Comparison of ENCODE assay signal across 22 mouse cellular contexts in the genomic region with DNA sequence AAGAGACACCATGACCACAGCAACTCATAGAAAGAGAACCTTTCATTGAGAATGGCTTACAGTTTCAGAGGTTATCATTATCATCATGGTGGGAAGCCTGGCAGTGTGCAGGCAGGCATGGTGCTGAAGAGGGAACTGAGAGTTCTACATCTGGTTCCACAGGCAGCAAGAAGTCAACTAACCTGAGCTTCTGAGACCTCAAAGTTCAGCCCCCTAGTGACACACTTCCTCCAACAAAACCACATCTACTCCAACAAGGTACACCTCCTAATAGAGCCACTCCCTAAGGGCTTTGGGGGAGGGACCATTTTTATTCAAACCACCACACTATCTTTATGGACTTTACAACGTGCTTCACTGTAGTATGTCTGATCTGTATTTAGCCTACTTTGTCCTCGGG.
DNase-seq lines count a peak whose midpoint lies in the region; ATAC-seq and TF ChIP-seq lines count a peak whose summit lies in the region.
"Had no signal": no experiment of that assay in that cellular context is flagged by ENCODE, and none has a peak within 500 bp of the region (broad histone marks: within the 10 kb centered on the region; RNA-seq: fewer than 3 reads in every experiment).

No protein-coding gene starts in this region.

- peaks cover 50% of the 10 kb centered on the region for H3K27me3 ChIP-seq in CH12.LX (replicated peaks)
- no peaks in the 10 kb centered on the region for H3K27me3 ChIP-seq in midbrain, embryonic 14.5 days (ENCODE audit: control insufficient read depth, insufficient read depth, low read length)
- no peaks in the 10 kb centered on the region for H3K27me3 ChIP-seq in forebrain, embryonic 11.5 days (ENCODE audit: control insufficient read depth, insufficient read depth, low read length)
- no peaks in the 10 kb centered on the region for H3K27me3 ChIP-seq in heart, embryonic 11.5 days (ENCODE audit: control insufficient read depth, insufficient read depth, low read length)
- H3K27me3 ChIP-seq: forebrain, embryonic 15.5 days had no signal

- peaks cover 15% of the 10 kb centered on the region for H3K9me3 ChIP-seq in CH12.LX (replicated peaks; ENCODE audit: low read length)
- H3K9me3 ChIP-seq in midbrain, embryonic 14.5 days (ENCODE audit: control insufficient read depth, low read length), result no peaks in the 10 kb centered on the region
- no peaks in the 10 kb centered on the region for H3K9me3 ChIP-seq in forebrain, embryonic 11.5 days (ENCODE audit: control insufficient read depth, low read length)
- H3K9me3 ChIP-seq in heart, embryonic 11.5 days (replicated peaks; ENCODE audit: control insufficient read depth, low read length), result no peaks in the 10 kb centered on the region
- H3K9me3 ChIP-seq: embryonic facial prominence, embryonic 15.5 days; forebrain, embryonic 10.5 days; forebrain, embryonic 15.5 days; heart, embryonic 13.5 days; hindbrain, embryonic 10.5 days had no signal

- no peak overlapping the region for H3K9ac ChIP-seq in CH12.LX (ENCODE audit: insufficient read depth, low read depth)
- no peak overlapping the region for H3K9ac ChIP-seq in midbrain, embryonic 14.5 days (replicated peaks; ENCODE audit: low read length)
- no peak overlapping the region for H3K9ac ChIP-seq in forebrain, embryonic 11.5 days (ENCODE audit: low read length)
- H3K9ac ChIP-seq in heart, embryonic 11.5 days (ENCODE audit: low read depth, low read length), result no peak overlapping the region
- H3K9ac ChIP-seq: embryonic facial prominence, embryonic 15.5 days; forebrain, embryonic 15.5 days; heart, embryonic 13.5 days; hindbrain, embryonic 14.5 days had no signal

- no peak overlapping the region for H3K4me3 ChIP-seq in CH12.LX (replicated peaks in 1 of 3; ENCODE audit: low read depth in 2 of 3, low read length in 2 of 3, poor library complexity in 1 of 3)
- no peak overlapping the region for H3K4me3 ChIP-seq in midbrain, embryonic 14.5 days (replicated peaks; ENCODE audit: low read depth, low read length)
- no peak overlapping the region for H3K4me3 ChIP-seq in forebrain, embryonic 11.5 days (ENCODE audit: low read depth, low read length)
- H3K4me3 ChIP-seq in heart, embryonic 11.5 days (ENCODE audit: low read depth, low read length), result no peak overlapping the region
- H3K4me3 ChIP-seq: embryonic facial prominence, embryonic 15.5 days; erythroblast, embryonic 14.5 days; forebrain, embryonic 10.5 days; forebrain, embryonic 15.5 days; heart, embryonic 13.5 days; hindbrain, embryonic 10.5 days had no signal

- peak; percentile 52 for DNase-seq in CD4-positive helper T cell, adult 2 months (ENCODE audit: low read depth, low spot score)
- DNase-seq in CH12.LX (ENCODE audit: extremely low read depth), result peak; percentile 70
- DNase-seq in naive thymus-derived CD4-positive, alpha-beta T cell, adult 2 months (ENCODE audit: low read depth), result peak; percentile 58
- DNase-seq in midbrain, embryonic 14.5 days, result no peak
- no peak for DNase-seq in forebrain, embryonic 11.5 days (ENCODE audit: low spot score)
- DNase-seq in right cerebral cortex, postnatal 14 days, result no peak
- DNase-seq: adrenal gland, adult 8-10 months; adrenal gland, postnatal 36 days; cerebellum, adult 2 months; cerebellum, postnatal 25 days; kidney, adult 9 months had no signal

- H3K4me1 ChIP-seq in CH12.LX (ENCODE audit: control insufficient read depth in 1 of 2, insufficient read depth in 2 of 2), result peaks cover 0 to 15% of the 10 kb centered on the region in 2 experiments; a peak in 2 of 4 replicates
- peaks cover 12% of the 10 kb centered on the region for H3K4me1 ChIP-seq in midbrain, embryonic 14.5 days (ENCODE audit: control insufficient read depth, insufficient read depth, low read length)
- H3K4me1 ChIP-seq in forebrain, embryonic 11.5 days (replicated peaks; ENCODE audit: control insufficient read depth, insufficient read depth, low read length), result peaks cover 2% of the 10 kb centered on the region; the same call in 1 of the 2 replicates
- H3K4me1 ChIP-seq in heart, embryonic 11.5 days (ENCODE audit: control insufficient read depth, insufficient read depth, low read length), result no peaks in the 10 kb centered on the region
- H3K4me1 ChIP-seq: embryonic facial prominence, embryonic 15.5 days had no signal

- no peak for TF ChIP-seq CTCF in CH12.LX (conservative IDR thresholded peaks at IDR 0.05 in 1 of 2, IDR thresholded peaks at IDR 0.05 in 1 of 2; ENCODE audit: low read depth in 2 of 2, low read length in 2 of 2)

- no peaks in the 10 kb centered on the region for H3K79me2 ChIP-seq in CH12.LX (replicated peaks; ENCODE audit: control insufficient read depth, extremely low read depth, insufficient read depth, poor library complexity, severe bottlenecking)

- WGBS in midbrain, embryonic 14.5 days, result 83% methylated on average over 2 of the region's 2 CpGs
- WGBS in forebrain, embryonic 11.5 days, result 77% methylated on average over 2 of the region's 2 CpGs
- WGBS in heart, embryonic 11.5 days (ENCODE audit: insufficient replicate concordance), result 45% methylated on average over 2 of the region's 2 CpGs

- no peak for TF ChIP-seq RAD21 in CH12.LX (IDR thresholded peaks at IDR 0.05; ENCODE audit: low read depth, low read length)

- in situ Hi-C loops in CH12.LX (cut with MboI; ENCODE audit: low pct_ligation_motif_present, low pct_unique_long_range_greater_than_20kb, low sequenced_read_pairs), result no loop called here

- TF ChIP-seq EP300 in CH12.LX (IDR thresholded peaks at IDR 0.05; ENCODE audit: low read length), result peak; percentile 64; the same call in 1 of the 2 replicates

- no peak for TF ChIP-seq POLR2A in CH12.LX (IDR thresholded peaks at IDR 0.05; ENCODE audit: low read depth, low read length)

- dilution Hi-C loops in CH12.LX (cut with MboI; ENCODE audit: extremely low pct_ligation_motif_present, extremely low pct_unique_long_range_greater_than_20kb, low sequenced_read_pairs), result no loop called here

- no peaks in the 10 kb centered on the region for H3K36me3 ChIP-seq in CH12.LX (replicated peaks in 1 of 2; ENCODE audit: control insufficient read depth in 1 of 2, insufficient read depth in 1 of 2, low read length in 1 of 2)
- no peaks in the 10 kb centered on the region for H3K36me3 ChIP-seq in midbrain, embryonic 14.5 days (ENCODE audit: control insufficient read depth, insufficient read depth, low read length)
- no peaks in the 10 kb centered on the region for H3K36me3 ChIP-seq in forebrain, embryonic 11.5 days (ENCODE audit: control insufficient read depth, insufficient read depth, low read length)
- H3K36me3 ChIP-seq in heart, embryonic 11.5 days (ENCODE audit: control insufficient read depth, insufficient read depth, low read length), result no peaks in the 10 kb centered on the region
- H3K36me3 ChIP-seq: embryonic facial prominence, embryonic 15.5 days; forebrain, embryonic 10.5 days; forebrain, embryonic 15.5 days; heart, embryonic 13.5 days; hindbrain, embryonic 10.5 days had no signal

- 0 out of 2 replicates have a peak, but pooled peaks have one; percentile 23 for ATAC-seq in common myeloid progenitor, adult 5-6 weeks (replicated peaks; ENCODE audit: low read depth, poor library complexity, severe bottlenecking)
- ATAC-seq in midbrain, embryonic 14.5 days (ENCODE audit: low FRiP score, low TSS enrichment), result no peak
- ATAC-seq in forebrain, embryonic 11.5 days (replicated peaks; ENCODE audit: low FRiP score), result no peak
- no peak for ATAC-seq in heart, embryonic 11.5 days (replicated peaks; ENCODE audit: insufficient number of reproducible peaks, low FRiP score, low TSS enrichment)
- ATAC-seq: forebrain, embryonic 15.5 days; intestine, postnatal 0 days; Patski had no signal

- H3K27ac ChIP-seq in CH12.LX (ENCODE audit: insufficient read depth, low read depth), result no peak overlapping the region
- H3K27ac ChIP-seq in midbrain, embryonic 14.5 days (replicated peaks; ENCODE audit: low read depth, low read length), result no peak overlapping the region
- no peak overlapping the region for H3K27ac ChIP-seq in forebrain, embryonic 11.5 days (ENCODE audit: low read depth, low read length)
- no peak overlapping the region for H3K27ac ChIP-seq in heart, embryonic 11.5 days (ENCODE audit: low read depth, low read length)
- H3K27ac ChIP-seq: embryonic facial prominence, embryonic 15.5 days; forebrain, embryonic 10.5 days; forebrain, embryonic 15.5 days; heart, embryonic 13.5 days; hindbrain, embryonic 10.5 days; hindbrain, embryonic 14.5 days had no signal

- H3K4me2 ChIP-seq in CH12.LX (ENCODE audit: insufficient read depth, low read depth, poor library complexity, severe bottlenecking), result no peak overlapping the region
- no peak overlapping the region for H3K4me2 ChIP-seq in midbrain, embryonic 14.5 days (ENCODE audit: low read length)
- no peak overlapping the region for H3K4me2 ChIP-seq in forebrain, embryonic 11.5 days (ENCODE audit: low read depth, low read length, severe bottlenecking)
- no peak overlapping the region for H3K4me2 ChIP-seq in heart, embryonic 11.5 days
- H3K4me2 ChIP-seq: embryonic facial prominence, embryonic 15.5 days; forebrain, embryonic 15.5 days; heart, embryonic 13.5 days; hindbrain, embryonic 14.5 days had no signal

TF ChIP-seq in CH12.LX, 34 proteins besides CTCF, POLR2A, EP300 and RAD21:
- no peak for TF ChIP-seq MAFK (IDR thresholded peaks at IDR 0.05; ENCODE audit: insufficient replicate concordance, low read length)
- TF ChIP-seq IRF4 (IDR thresholded peaks at IDR 0.05; ENCODE audit: low read depth, low read length), result peak; percentile 60; the same call in 1 of the 2 replicates
- no peak for TF ChIP-seq TBP (conservative IDR thresholded peaks at IDR 0.05; ENCODE audit: low read depth, low read length)
- TF ChIP-seq CHD2 (IDR thresholded peaks at IDR 0.05; ENCODE audit: low read length), result 0 out of 2 replicates have a peak, but pooled peaks have one; percentile 22
- TF ChIP-seq MAX (IDR thresholded peaks at IDR 0.05; ENCODE audit: low read length), result peak; percentile 39; the same call in 1 of the 2 replicates
- TF ChIP-seq RCOR1 (conservative IDR thresholded peaks at IDR 0.05; ENCODE audit: low read depth, low read length), result no peak

Comparison
In these comparisons a context has a peak if more than half of its experiments do, and no peak if none do; other contexts are left out.
1. DNase-seq: peak in CD4-positive helper T cell, adult 2 months (single experiment), CH12.LX (single experiment) and naive thymus-derived CD4-positive, alpha-beta T cell, adult 2 months (single experiment); none in midbrain, embryonic 14.5 days (single experiment), forebrain, embryonic 11.5 days (single experiment) and right cerebral cortex, postnatal 14 days (single experiment).